Mouse (Mus musculus) frontal cortex, adult 2 months (tissue): Measurements from ENCODE around the gene Calr3. TPM values are rescaled to one million over a fixed set of nuclear protein-coding genes. Genes with fewer than 3 reads are reported as not detected.

Source experiments
- DNase-seq, 2 experiments: peaks; one replicate each; pipeline ENCODE4 v3.0.0; 2022; ENCODE audit warnings: low spot score in 1 of 2; ENCODE audit errors: extremely low spot score in 1 of 2
- polyA plus RNA-seq: library from polyadenylated mRNA; depleted of rRNA; stranded (reverse); fragments of >200 nt; gene quantifications from 2 replicates; pipeline ENCODE4 v1.2.3, GENCODE M21; 2012

Gene Calr3
- polyA plus RNA-seq, 1 experiment, result 0.58 TPM

GRCm38 (mm10) chr8:72438248-72439015 is 5.2 kb downstream of the Calr3 start:
- DNase-seq, result no peak

- DNase-seq, result no peak
Observed at GRCm38 (mm10) chr8:72434952-72435351, 8.7 kb downstream of the Calr3 start.

- no peak for DNase-seq
Observed at GRCm38 (mm10) chr8:72429676-72430075, 14.0 kb downstream of the Calr3 start.

- no peak for DNase-seq
Observed at GRCm38 (mm10) chr8:72422926-72423325, 20.7 kb downstream of the Calr3 start.

GRCm38 (mm10) chr8:72421362-72422335 is 22.0 kb downstream of the Calr3 start, which contains the start of gene Eps15l1:
Gene Eps15l1 (minus strand): TSS chr8:72421460.
- DNase-seq, result peak; percentile 98 to 99

GRCm38 (mm10) chr8:72420571-72421361 is 22.9 kb downstream of the Calr3 start:
- DNase-seq, result peak in 1 of 2 experiments; percentile 38

GRCm38 (mm10) chr8:72418073-72418472 is 25.6 kb downstream of the Calr3 start:
- no peak for DNase-seq

GRCm38 (mm10) chr8:72415252-72415651 is 28.4 kb downstream of the Calr3 start:
- no peak for DNase-seq

- no peak for DNase-seq
Observed at GRCm38 (mm10) chr8:72413839-72414238, 29.8 kb downstream of the Calr3 start.

- DNase-seq, result no peak
Observed at GRCm38 (mm10) chr8:72409443-72409842, 34.2 kb downstream of the Calr3 start.

GRCm38 (mm10) chr8:72407878-72408277 is 35.8 kb downstream of the Calr3 start:
- DNase-seq, result no peak

GRCm38 (mm10) chr8:72402981-72403380 is 40.7 kb downstream of the Calr3 start:
- no peak for DNase-seq

- no peak for DNase-seq
Observed at GRCm38 (mm10) chr8:72401381-72401780, 42.3 kb downstream of the Calr3 start.

GRCm38 (mm10) chr8:72385737-72386136 is 57.9 kb downstream of the Calr3 start:
- DNase-seq, result no peak

GRCm38 (mm10) chr8:72382395-72382794 is 61.3 kb downstream of the Calr3 start:
- DNase-seq, result no peak

- no peak for DNase-seq
Observed at GRCm38 (mm10) chr8:72380656-72381055, 63.0 kb downstream of the Calr3 start.

GRCm38 (mm10) chr8:72376900-72377299 is 66.8 kb downstream of the Calr3 start:
- no peak for DNase-seq

GRCm38 (mm10) chr8:72376309-72376708 is 67.4 kb downstream of the Calr3 start:
- DNase-seq, result no peak

GRCm38 (mm10) chr8:72375161-72375560 is 68.5 kb downstream of the Calr3 start:
- no peak for DNase-seq
